Mouse (Mus musculus): ENCODE data around the gene Ccdc191. TPM values are rescaled to one million over a fixed set of nuclear protein-coding genes. Genes with fewer than 3 reads are reported as not detected.

Gene Ccdc191
- total RNA-seq, 2 experiments from 2014 or later = 8.9 to 9.6 TPM

DNA sequence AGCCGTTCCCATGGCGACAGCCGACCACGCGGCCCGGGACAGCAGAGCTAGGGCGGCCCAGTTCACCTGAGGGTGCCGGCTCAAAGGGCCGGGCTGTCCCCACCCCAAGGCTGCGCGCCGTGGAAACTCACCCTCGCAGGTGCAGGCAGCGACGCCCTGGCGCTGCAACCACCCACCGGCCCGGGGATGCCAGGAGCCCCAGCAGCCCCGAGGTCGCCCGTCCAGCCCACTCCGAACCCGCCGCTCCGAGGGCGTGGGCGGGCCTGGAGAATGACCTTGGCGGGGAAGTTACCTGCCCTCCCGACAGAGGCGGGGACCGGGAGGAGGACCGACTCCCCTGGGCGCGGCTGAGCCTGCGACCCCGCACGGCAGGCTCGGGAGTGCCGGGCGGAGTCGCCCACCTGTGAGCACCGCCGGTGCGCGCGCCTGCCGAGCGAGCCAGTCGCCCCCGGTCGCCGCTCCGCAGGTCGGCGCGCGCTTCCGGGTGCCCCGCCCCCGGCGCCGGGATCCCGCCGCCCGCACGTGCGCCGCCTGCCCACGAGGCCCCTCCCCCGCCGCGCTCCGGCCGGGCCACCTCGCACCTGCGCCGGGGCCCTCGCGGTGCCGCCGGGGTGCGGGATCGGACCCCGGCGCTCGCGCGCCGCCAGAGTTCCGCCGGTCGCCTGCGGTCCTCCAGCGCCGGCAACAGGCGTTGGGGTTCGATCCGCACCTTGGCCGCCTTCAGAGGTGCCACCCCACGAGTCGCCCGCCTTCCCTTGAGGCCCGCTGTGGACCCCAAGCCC is 89.9 kb downstream of the Ccdc191 start, which contains the start of gene Zdhhc23:
Zdhhc23 (minus strand) TSS at position 464 of the 782 bp plus-strand sequence.
- DNase-seq (ENCODE audit: low spot score in 2 of 2) = peak in 1 of 2 experiments; percentile 12

DNA sequence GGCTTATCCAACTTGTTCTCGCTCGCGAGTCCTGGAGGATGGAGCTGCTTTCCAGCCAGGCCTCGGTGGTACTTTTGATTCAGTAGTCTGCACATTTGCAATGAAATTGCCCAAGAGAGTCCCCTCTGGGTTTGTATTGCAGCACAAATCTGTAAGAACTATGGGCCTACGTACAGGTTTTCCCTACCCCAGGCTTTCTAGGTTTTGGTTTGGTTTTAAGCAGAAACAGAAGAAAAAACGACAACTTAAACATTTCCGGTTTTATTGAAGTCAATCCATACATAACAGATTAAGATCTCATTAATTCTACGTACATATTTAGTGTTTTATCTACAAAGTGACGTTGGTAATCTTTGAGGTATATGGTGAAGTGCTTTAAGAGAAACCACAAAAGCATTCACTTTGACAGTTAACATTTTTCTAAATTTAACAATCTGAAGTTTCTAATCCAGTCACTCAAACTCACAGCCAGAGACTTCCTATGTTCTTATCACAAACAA is 90.6 kb downstream of the Ccdc191 start:
- no peak for DNase-seq (ENCODE audit: low spot score in 2 of 2)

DNA sequence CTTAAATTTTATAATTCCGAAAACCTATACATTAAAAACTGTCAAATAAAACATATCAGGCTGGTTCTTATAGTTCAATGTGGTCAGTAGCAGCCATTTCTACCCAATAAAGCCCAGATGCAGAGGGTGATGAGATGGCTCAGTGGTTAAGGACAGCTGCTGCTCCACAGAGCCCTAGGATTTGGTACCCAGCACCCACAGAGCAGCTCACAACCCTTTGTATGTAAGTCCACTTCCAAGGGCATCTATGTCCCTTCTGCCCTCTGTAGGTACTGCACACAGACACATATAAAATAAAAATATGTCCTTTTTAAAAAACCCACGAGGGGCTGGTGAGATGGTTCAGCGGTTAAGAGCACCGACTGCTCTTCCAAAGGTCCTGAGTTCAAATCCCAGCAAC is 96.7 kb downstream of the Ccdc191 start:
- DNase-seq (ENCODE audit: low spot score in 2 of 2) = no peak

DNA sequence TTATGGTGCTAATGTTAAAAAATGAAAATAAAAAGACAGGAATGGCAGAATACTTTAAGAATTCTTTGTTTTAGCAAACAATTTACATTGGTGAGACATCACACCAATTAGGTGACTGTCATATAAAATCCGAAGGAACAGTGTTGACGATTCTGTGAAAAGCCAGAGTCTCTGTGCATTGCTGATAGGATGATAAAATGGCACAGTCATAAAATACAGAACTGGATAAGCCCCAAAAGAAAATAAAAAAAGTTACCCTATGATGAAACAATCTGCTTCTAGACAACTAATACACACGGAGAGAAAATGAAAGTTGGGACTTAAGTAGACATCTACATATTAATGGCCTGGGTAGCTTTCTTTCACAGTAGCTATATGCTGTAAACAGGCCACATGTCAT is 105.0 kb downstream of the Ccdc191 start:
- no peak for DNase-seq (ENCODE audit: low spot score in 2 of 2)

DNA sequence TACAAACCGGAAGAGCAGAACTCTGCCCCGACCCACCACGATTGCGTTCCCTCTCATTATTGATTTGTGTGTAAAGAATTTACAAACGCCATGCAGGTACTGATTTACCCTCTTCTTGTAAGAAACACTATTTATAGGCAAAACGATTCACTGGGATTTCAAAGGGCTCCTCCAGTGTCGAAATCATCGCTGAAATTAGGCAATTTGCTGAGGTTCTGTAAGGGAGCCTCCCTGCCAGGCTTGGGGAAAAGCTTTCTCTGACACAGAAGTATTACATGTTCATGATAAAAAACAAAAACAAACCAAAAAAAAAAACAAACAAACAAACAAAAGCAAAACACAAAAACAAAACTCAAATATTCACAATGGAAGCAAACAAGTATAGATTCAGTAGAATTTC is 109.5 kb downstream of the Ccdc191 start:
- DNase-seq (ENCODE audit: low spot score in 2 of 2) = no peak

DNA sequence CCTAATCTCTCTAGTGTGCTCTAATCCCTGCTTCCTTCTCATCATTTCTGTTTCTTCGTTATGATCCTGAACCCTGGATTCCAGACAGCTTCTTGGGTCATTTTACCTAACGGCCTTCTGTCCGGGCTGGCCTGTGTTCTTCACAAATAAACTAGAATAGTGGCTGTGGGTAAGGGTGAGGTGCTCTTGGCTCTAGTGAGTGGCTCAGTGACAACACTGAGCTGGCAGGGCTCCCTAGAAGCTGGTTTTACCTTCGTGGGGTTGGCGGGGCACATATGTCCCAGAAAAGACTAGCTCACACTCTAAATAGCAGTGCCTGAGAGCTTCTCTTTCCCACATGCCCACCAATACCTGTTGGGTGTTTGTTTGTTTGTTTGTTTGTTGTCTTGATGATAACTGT is 109.9 kb downstream of the Ccdc191 start:
- DNase-seq (ENCODE audit: low spot score in 2 of 2) = no peak

DNA sequence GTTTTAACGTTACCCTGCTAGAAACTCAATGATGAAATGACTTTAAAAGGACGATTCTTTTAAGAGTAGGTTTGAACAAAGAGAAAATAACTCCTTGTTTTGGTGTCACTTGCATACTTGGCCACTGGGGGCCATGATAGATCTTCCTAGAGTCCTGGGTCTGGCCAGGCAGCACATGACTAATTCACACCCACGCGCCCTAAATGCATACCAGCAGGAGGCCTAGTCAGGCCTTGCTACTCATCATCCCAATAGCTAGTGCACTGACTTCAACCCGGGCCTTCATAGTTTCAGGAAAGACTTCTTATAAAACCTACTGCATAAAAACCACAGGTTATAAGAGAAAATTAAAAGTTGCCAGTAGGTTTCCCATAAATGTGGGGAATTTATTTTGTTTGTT is 112.5 kb downstream of the Ccdc191 start:
- no peak for DNase-seq (ENCODE audit: low spot score in 2 of 2)

DNA sequence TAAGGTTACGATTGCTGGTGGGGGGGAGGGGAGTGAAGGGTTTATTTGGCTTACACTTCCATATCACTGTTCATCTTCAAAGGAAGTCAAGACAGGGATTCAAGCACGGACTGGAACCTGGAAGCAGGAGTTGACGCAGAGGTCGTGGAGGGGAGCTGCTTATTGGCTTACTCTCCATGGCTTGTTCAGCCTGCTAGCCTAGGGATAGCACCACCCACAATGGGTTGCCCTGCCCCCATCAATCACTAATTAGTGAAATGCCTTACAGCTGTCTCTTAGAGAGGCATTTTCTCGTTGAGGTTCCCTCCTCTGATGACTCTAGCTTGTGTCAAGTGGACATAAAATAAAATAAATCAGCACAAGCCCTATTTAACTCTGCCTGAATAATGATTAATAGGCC is 121.4 kb downstream of the Ccdc191 start:
- DNase-seq (ENCODE audit: low spot score in 2 of 2) = no peak

Small RNA genes lying within 50 kb of the gene (microRNA-seq; reads per million reads assigned to microRNA genes)
- not detected for gene Mir3470b

Other genes starting within 250 kb of the Ccdc191 start
- not detected for gene Tigit, start 225.7 kb upstream of the Ccdc191 start, total RNA-seq (2021)
- not detected for gene Drd3, start 135.8 kb upstream of the Ccdc191 start, total RNA-seq (2021)
- gene Qtrt2, start 37.0 kb downstream of the Ccdc191 start, total RNA-seq (2021) = 10 to 100 TPM; 45.5 to 46.5 TPM
- 1 to 10 TPM in 1 of 2 experiments, under 1 TPM in 1; 0.73 to 1.9 TPM for gene Zdhhc23, start 90.0 kb downstream of the Ccdc191 start, total RNA-seq (2021)
- gene Gramd1c, start 173.5 kb downstream of the Ccdc191 start, total RNA-seq (2021) = 1 to 10 TPM; 3.0 to 3.9 TPM
- 100 to 1,000 TPM in 1 of 2 experiments, 10 to 100 TPM in 1; 91.2 to 121 TPM for gene Atp6v1a, start 249.9 kb downstream of the Ccdc191 start, total RNA-seq (2021)

Data from adrenal gland, postnatal 4 days (tissue).